Mouse (Mus musculus) intestine, postnatal 0 days (tissue): Measurements from ENCODE around the gene Vim. TPM values are rescaled to one million over a fixed set of nuclear protein-coding genes. Genes with fewer than 3 reads are reported as not detected.

Experiments used
- ATAC-seq: fragments of 200-750 bp; cut with Nextera tagmentation; 2 replicates; pipeline ENCODE4 v1.8.0; 2017; ENCODE audit warnings: mild to moderate bottlenecking, moderate TSS enrichment, moderate library complexity
- H3K27ac ChIP-seq: fragments of 300-500 bp; sonication (generic); 2 replicates; pipeline ENCODE4 v1.5.1; 2014; ENCODE audit warnings: mild to moderate bottlenecking, low read depth, low read length, moderate library complexity
- H3K27me3 ChIP-seq: fragments of 300-500 bp; sonication (generic); replicated peaks from 2 replicates; pipeline ENCODE4 v1.6.1; 2014; ENCODE audit warnings: low read length, mixed read lengths; ENCODE audit not compliant: control insufficient read depth, insufficient read depth
- H3K36me3 ChIP-seq: fragments of 300-500 bp; sonication (generic); 2 replicates; pipeline ENCODE4 v1.6.1; 2014; ENCODE audit warnings: mild to moderate bottlenecking, moderate library complexity; ENCODE audit not compliant: control insufficient read depth, insufficient read depth
- H3K4me1 ChIP-seq: fragments of 300-500 bp; sonication (generic); replicated peaks from 2 replicates; pipeline ENCODE4 v1.6.1; 2014; ENCODE audit warnings: antibody characterized with exemption, low read length, mixed read lengths; ENCODE audit not compliant: control insufficient read depth, insufficient read depth
- H3K4me2 ChIP-seq: fragments of 300-500 bp; sonication (generic); replicated peaks from 2 replicates; pipeline ENCODE4 v1.6.1; 2014; ENCODE audit warnings: low read depth, mild to moderate bottlenecking, moderate library complexity
- H3K4me3 ChIP-seq: fragments of 300-500 bp; sonication (generic); 2 replicates; pipeline ENCODE4 v1.5.1; 2014; ENCODE audit warnings: low read depth, low read length
- H3K9ac ChIP-seq: fragments of 300-500 bp; sonication (generic); 2 replicates; pipeline ENCODE4 v1.6.1; 2014; ENCODE audit warnings: mild to moderate bottlenecking, low read depth, low read length
- H3K9me3 ChIP-seq: fragments of 300-500 bp; sonication (generic); 2 replicates; pipeline ENCODE4 v1.6.1; 2016; ENCODE audit warnings: mixed run types; ENCODE audit not compliant: control insufficient read depth
- CTCF ChIP-seq: sonication (generic); IDR thresholded peaks from 2 replicates; pipeline ENCODE4 v1.5.1; 2016; ENCODE audit warnings: low read depth, mild to moderate bottlenecking, control low read depth, antibody characterized with exemption, moderate library complexity
- WGBS: fragments of 180-500 bp; shearing (Covaris S2); extraction: QIAGEN DNeasy Blood & Tissue Kit; methylation state at CpG from one replicate; pipeline ENCODE4 v1.1.7; 2014; 5-methylcytosine and 5-hydroxymethylcytosine counted together
- polyA plus RNA-seq: library from polyadenylated mRNA; unstranded; fragments of >200 nt; fragmentation: Nextera tagmentation; extraction: Ambion mirVana; gene quantifications from 2 replicates; pipeline ENCODE4 v1.2.1, GENCODE M21; 2015

The Vim gene
- polyA plus RNA-seq, 1 experiment from 2014 or later = 272 TPM

DNA sequence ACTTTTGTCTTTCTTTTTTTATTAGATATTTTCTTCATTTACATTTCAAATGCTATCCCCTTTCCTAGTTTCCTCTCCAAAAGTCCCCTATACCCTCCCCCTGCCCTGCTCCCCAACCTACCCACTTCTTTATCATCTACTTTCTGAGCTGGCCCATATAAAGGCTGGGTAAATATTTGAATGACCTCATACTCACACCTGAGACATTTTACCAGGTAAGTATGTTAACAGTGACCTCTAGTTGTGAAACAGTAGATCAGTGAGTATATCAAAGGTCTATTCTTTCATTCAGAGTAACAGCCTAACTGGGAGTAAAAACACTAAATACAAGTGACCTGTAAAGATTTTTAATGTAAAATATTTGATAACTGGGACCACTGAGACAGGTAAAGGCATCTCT is 37.0 kb upstream of the Vim start:
- peak; percentile 67 for ATAC-seq
- Histone ChIP-seq H3K9me3 (no peaks in the 10 kb centered on the region), H3K4me1 (no peaks in the 10 kb centered on the region), H3K9ac (no peak overlapping the region), H3K4me3 (no peak overlapping the region), H3K36me3 (no peaks in the 10 kb centered on the region), H3K4me2 (no peak overlapping the region), H3K27ac (no peak overlapping the region), H3K27me3 (no peaks in the 10 kb centered on the region)
- peak; percentile 62 for TF ChIP-seq CTCF

GRCm38 (mm10) chr2:13537733-13538132 is 36.0 kb upstream of the Vim start:
- H3K4me2 ChIP-seq = no peak overlapping the region
- no peak overlapping the region for H3K27ac ChIP-seq
- H3K27me3 ChIP-seq = no peaks in the 10 kb centered on the region
- H3K4me1 ChIP-seq = no peaks in the 10 kb centered on the region
- H3K36me3 ChIP-seq = no peaks in the 10 kb centered on the region
- H3K4me3 ChIP-seq = no peak overlapping the region
- H3K9ac ChIP-seq = no peak overlapping the region
- WGBS = 41% methylated on average over 2 of the region's 2 CpGs
- peak; percentile 62 for TF ChIP-seq CTCF
- no peak for ATAC-seq
- no peaks in the 10 kb centered on the region for H3K9me3 ChIP-seq

DNA sequence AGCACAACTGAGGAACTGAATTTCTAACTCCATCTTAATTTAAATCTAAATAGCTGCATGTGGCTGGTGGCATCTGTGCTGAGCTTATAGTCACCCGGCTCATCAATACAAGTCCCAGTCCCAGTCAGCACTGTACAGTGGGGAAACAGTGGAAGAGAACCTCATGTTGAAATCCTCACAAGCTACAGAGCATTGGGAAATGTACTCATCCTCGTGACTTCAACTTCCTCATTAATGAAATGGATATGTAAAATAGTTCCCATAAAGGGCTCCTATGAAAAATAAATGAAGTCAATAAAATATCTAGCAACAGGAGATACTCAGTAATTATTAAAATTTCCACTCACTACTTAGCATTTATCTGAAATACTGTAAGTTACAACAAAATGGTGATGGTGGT is 35.5 kb upstream of the Vim start:
- Histone ChIP-seq H3K4me1 (no peaks in the 10 kb centered on the region; the same call in 1 of the 2 replicates), H3K36me3 (no peaks in the 10 kb centered on the region), H3K27me3 (no peaks in the 10 kb centered on the region), H3K9ac (no peak overlapping the region), H3K4me3 (no peak overlapping the region), H3K9me3 (no peaks in the 10 kb centered on the region), H3K4me2 (no peak overlapping the region), H3K27ac (no peak overlapping the region)
- 75% methylated on average over 2 of the region's 2 CpGs for WGBS
- TF ChIP-seq CTCF = no peak
- no peak for ATAC-seq

DNA sequence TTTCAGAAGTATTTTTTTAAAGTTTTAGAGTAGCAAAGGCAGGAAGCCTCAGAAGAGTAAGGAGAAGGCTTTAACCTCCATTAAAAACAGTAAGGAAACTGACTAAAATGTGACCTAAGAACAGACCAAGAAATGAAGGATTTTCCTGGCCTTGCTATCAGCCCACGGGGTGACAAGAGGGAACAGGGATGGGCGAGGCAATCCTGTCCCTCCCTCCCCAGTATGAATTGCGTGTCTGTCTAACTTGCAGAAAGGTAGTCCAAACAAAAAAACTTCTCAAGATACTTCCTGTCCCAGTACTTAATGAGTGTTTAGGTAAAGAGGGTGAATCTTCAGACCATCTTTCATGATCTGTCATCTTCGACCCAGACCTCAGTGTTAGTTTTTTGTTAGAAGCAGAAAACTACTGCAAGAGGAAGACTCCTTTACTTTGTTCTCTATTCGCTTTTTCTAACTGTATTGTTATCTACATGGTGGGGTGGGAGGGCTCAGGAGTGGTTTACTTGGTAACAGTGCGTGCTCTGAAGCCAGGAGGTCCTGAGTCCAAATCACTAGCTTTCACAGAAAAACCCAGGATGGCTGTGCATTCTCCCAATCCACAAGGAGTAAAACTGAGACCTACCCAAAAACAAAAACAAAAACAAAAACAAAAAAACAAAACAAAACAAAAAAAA is 34.9 kb upstream of the Vim start:
- Histone ChIP-seq H3K9me3 (no peaks in the 10 kb centered on the region), H3K4me2 (no peak overlapping the region), H3K9ac (no peak overlapping the region), H3K4me3 (no peak overlapping the region), H3K27ac (no peak overlapping the region), H3K27me3 (no peaks in the 10 kb centered on the region), H3K4me1 (no peaks in the 10 kb centered on the region; the same call in 1 of the 2 replicates), H3K36me3 (no peaks in the 10 kb centered on the region)
- WGBS = 41% methylated on average over 6 of the region's 6 CpGs
- no peak for ATAC-seq
- TF ChIP-seq CTCF = no peak

GRCm38 (mm10) chr2:13539860-13540259 is 33.9 kb upstream of the Vim start:
- H3K4me1 ChIP-seq = no peaks in the 10 kb centered on the region; the same call in none of the 2 replicates
- ATAC-seq = no peak
- 82% methylated on average over 1 of the region's 1 CpGs for WGBS

DNA sequence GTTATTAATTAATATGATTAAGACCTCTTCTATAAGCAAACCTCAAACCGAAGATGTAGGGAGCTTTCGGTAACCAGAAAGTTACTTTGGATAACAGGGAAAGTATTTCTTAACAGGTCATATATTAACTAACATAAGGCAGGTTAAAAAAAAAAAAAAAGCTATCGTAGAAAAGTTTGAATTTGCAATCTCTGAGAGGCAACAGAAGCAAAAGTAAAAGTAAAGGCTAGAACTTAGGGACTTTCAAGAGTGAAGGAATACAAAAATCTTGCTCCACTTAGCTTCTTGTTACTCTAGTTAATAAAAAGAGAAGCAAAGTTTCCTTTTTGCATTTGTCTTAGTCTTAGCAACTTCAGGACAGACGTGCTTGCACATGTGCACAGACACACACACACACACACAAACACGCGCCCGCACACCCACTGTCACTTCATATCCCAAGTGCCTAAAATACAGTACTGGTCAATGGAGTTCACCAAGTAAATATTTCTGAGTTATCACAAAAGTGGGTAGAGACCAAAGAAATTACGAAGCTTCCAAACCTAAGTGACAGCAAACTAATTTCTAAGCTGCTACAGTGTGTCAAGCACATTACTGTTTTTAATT is 30.1 kb upstream of the Vim start:
- no peak for TF ChIP-seq CTCF
- no peak for ATAC-seq

More at GRCm38 (mm10) chr2:13539860-13540259, 33.9 kb upstream of the Vim start:
- Histone ChIP-seq H3K36me3 (no peaks in the 10 kb centered on the region), H3K4me3 (no peak overlapping the region), H3K4me2 (no peak overlapping the region), H3K9ac (no peak overlapping the region), H3K9me3 (no peaks in the 10 kb centered on the region), H3K27me3 (no peaks in the 10 kb centered on the region), H3K27ac (no peak overlapping the region)
- no peak for TF ChIP-seq CTCF

More for the DNA sequence above, 30.1 kb upstream of the Vim start:
- Histone ChIP-seq H3K36me3 (no peaks in the 10 kb centered on the region), H3K27ac (peak overlapping the region; percentile 89; the same call in 1 of the 2 replicates), H3K27me3 (no peaks in the 10 kb centered on the region), H3K9me3 (no peaks in the 10 kb centered on the region), H3K9ac (peak overlapping the region; percentile 70), H3K4me2 (peak overlapping the region; percentile 75), H3K4me3 (peak overlapping the region; percentile 68), H3K4me1 (no peaks in the 10 kb centered on the region; the same call in none of the 2 replicates)
- WGBS = 20% methylated on average over 8 of the region's 8 CpGs
